Mouse (Mus musculus) CH12F3 (cell line): ENCODE data around the gene Sorcs3.

Experiments used
- in situ Hi-C: fragments of 300-500 bp; cut with MboI; formaldehyde crosslinking; loops from 2 replicates; pipeline ENCODE4 v1.14.3; 2020; ENCODE audit warnings: low sequenced_read_pairs

Gene Sorcs3

DNA sequence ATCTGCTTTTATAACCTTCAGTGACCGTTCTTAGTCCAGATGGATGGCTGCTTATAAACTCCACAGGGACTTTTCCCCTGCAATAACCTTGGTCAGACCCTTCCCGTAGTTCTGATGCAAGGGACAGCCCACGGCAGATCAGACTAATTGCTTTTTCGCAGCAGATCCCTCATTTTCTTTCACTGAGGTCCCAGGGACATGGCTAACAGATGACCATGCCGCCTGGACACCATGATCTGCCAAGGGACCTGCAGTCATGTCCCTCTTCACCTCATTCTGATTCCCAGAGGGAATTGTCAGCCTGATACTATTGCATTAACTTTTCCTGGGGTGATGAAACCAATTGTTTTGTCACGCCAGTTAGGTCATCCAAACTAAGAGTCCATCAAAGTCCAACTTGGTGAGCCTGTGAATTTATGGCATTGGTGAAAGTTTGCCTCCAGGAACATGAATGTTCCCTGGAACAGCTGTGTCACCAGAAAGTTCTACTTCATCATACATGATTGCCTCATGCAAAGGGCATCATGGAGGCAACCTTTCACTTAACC lies 494.4 kb downstream of the Sorcs3 start:
- in situ Hi-C loops, result no loop called here

GRCm38 (mm10) chr19:48703763-48704162 lies 497.9 kb downstream of the Sorcs3 start:
- in situ Hi-C loops, result no loop called here

GRCm38 (mm10) chr19:48706267-48706923 lies 500.6 kb downstream of the Sorcs3 start:
- in situ Hi-C loops, result no loop called here

DNA sequence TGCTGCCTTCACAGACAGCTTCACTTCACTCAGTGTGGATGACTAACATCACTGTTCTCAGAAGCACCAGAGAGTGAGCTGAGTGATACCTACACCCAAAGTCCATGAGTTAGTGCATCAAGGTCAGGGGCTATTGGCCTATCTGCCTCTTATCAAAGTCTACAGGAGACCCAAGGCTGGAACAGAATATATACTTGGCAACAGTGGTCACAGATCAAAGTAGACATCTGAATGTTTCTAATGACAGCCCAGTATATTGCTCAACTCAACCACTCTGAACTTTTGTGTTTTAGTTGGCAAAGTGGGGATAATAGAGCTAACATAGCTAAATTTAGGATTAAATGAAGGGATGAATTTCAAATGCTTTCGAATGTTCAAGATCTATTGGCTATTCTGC lies 501.1 kb downstream of the Sorcs3 start:
- in situ Hi-C loops, result no loop called here

GRCm38 (mm10) chr19:48725851-48726419 lies 520.1 kb downstream of the Sorcs3 start:
- in situ Hi-C loops, result no loop called here

DNA sequence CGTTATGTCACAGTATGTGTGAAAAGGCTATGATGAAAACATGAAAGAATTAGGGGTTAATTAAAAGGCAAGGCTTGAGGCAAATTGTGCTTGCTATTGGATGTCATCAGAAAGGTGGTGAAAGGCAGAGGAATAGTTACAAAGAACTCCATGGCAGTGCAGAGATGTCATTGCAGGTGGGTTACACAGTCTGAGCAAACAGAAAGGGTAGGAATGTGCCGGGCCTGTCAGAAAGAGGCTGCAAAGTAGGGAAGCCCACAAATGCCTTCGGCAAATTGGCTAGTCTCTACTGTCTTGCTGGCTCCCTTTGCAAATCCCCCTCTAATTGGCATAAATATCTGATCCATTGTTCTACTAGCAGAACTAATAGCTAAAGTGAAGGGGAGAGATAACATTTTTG lies 521.2 kb downstream of the Sorcs3 start:
- in situ Hi-C loops, result no loop called here

- in situ Hi-C loops, result no loop called here
These were observed 521.8 kb downstream of the Sorcs3 start for GRCm38 (mm10) chr19:48727601-48728000.

DNA sequence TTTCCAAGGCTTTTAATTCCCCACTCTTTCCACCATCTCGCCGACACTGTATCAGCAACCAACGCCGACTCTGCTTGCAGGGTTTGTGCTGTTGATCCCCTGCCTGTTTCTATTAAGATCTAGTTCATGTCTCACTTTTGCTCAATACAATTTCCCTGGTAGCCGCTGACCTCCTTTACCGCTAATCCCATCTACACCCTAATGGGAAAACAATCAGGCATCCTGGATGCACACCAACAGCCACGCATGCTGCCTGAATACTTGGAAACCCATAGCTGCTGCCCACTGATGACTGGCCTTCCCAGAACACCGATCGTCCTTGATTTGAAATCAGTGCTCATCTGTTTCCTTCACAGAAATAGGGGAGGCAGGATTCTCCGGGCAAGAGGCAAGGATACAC lies 525.9 kb downstream of the Sorcs3 start:
- in situ Hi-C loops, result no loop called here

GRCm38 (mm10) chr19:48734370-48734769 lies 528.5 kb downstream of the Sorcs3 start:
- in situ Hi-C loops, result no loop called here

DNA sequence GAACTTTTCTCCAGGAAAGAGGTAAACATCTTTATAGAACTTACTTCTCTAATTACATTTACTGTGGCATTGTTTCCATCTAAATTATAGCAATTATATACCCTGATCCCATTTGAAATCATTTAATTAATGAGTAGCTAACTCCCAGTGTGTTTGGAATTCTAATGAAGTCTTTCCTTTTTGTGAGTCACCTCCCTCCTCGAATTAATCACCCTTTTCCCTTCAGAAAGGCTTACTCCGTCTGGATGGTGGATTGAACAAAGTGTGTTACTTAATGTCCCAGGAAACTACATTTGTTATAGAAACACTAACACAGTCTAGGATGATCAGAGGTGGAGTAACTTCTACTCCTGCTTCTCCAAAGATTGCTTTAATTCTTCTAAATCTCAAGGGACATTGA lies 531.7 kb downstream of the Sorcs3 start:
- in situ Hi-C loops, result no loop called here

DNA sequence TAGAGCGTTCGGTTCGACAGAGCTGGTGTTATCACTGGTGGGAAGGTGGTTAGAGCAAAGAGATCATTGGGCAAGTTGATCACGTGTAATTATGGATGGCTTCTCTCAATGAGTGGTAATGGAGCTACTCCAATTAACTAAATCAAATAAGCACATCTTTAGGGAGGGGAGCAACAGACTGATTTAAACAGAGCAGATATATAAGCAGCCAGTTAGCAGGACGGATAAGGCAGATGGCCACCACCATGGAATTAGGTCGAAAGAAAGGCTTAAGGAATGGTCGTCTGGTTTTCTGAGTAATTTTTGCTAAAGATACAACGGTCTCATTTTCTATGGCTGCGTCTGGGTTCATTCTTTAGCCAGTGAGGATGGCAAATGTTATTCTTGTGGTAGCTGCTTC lies 549.3 kb downstream of the Sorcs3 start:
- in situ Hi-C loops, result no loop called here

DNA sequence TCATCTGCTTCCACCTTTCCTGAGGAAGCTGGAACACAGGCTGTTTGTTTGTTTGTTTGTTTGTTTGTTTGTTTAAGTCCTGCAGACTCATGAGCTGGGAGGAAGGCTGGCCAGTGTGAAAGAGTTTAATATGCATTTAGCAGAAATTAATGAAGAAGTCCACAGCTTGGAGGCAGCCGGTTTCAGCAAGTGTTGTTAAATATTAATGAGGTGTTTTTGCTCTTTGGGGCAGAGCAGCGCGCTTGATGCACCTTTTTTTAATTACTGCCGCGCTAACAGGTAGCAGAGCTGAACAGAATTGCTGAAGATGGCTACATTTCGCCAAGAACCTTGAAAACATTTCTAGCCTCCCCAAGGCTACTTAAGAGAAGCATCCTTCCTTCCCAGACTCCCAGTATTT lies 551.0 kb downstream of the Sorcs3 start:
- in situ Hi-C loops, result no loop called here

GRCm38 (mm10) chr19:48766524-48766923 lies 560.7 kb downstream of the Sorcs3 start:
- in situ Hi-C loops, result no loop called here

DNA sequence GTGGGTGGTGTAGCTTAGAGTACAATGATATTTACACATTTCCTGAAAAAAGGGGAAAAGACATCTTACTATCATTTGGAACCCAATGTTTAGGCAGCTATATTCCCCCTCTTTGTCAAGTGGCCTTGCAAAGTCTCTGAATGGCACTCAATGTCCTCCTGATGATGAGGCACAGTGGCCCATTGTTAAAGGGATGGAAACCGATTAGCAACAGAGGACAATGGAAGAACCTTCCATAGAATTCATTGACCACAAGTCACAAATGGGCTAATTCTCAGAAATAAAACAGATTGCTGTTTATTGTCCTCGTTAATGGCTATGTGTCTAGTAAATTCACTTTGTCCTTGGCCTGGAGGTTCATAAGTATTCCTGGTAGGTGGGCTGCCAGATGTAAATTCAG lies 565.7 kb downstream of the Sorcs3 start:
- in situ Hi-C loops, result no loop called here

DNA sequence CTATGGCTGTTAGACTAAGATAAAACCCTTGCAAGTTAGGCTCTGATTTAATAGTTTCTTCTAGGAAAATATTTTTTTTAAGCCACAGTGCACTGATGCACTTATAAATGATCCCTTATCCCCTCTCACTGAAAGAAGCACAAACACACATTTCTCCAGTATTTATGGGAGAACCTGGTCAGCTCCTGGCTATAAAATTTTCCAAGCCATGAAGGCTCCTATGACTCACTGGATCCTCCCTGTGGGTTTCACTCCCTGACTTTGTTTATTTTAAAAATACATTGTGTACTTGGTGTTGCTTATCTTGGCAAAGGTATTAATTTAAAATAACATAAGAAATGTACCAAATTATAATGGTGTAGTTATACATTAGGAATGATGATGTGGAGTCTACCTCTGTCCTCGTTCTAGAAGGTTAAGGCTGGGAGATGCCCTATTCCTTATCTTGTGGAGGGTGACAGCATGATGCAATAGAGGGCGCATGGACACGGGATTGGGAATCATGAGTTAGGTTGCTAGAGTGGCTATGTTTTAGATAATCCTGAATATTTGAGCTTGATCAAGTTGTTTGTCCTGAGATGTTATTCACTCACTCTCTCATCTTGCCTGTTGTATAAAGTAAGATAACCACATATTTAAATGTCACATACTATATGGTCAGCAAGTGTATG lies 573.4 kb downstream of the Sorcs3 start:
- in situ Hi-C loops, result no loop called here

DNA sequence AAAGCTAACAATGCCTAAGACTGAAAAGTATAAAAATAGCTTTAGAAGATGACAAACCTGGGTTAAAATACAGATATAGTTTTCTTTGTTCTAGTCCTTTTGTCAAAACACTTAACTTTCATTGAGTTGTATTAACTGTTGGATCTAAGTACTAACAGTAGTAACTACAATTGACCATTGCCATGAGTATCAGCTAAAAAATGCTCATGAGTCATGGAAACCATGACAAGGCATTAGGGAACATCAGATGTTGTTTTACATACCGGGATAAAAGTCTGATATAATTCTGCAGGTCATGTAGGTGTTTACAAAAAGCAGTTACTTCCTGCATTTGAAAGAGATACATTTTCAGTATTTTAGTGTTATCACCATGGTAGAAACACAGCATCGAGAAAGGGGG lies 575.0 kb downstream of the Sorcs3 start:
- in situ Hi-C loops, result no loop called here

- in situ Hi-C loops, result no loop called here
These were observed 576.3 kb downstream of the Sorcs3 start for GRCm38 (mm10) chr19:48782024-48782721.

DNA sequence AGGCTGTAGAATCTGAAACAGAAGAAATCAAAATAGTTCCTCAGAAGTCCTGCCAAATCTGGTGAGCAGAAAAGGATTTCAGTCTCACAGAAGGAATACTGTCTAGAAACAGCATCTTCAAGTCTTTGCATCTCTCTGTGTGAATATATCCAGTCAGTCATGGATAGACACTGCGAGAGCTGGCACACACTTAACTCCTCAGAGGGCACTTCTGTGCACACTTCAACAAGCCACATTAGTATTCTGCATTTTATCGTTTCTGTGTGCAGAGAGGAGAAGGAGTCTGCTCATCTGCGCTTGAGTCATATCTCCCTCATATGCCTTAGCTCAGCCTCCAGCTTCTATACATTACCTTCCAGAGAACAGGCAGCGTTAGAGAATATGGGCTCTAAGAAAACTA lies 581.4 kb downstream of the Sorcs3 start:
- in situ Hi-C loops, result no loop called here

GRCm38 (mm10) chr19:48804546-48804945 lies 598.7 kb downstream of the Sorcs3 start:
- in situ Hi-C loops, result no loop called here

DNA sequence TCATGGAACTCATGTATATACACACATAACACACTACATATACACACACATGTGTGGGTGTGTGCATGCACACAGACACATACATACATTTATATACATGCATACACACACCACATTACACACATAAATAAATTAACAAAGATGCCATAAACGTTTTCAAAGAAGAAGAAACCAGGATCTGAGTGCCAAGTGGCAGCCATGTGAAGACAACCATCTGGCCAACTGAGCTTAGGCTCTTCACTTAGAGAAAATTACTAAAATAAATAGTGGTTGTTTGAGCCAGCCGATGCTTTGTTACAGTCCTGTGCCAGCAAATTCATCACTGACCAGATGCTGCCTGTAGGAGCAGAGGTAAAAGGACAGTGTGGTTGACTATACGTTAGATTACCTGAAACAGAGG lies 605.7 kb downstream of the Sorcs3 start:
- in situ Hi-C loops, result no loop called here

- in situ Hi-C loops, result no loop called here
These were observed 608.0 kb downstream of the Sorcs3 start for GRCm38 (mm10) chr19:48813823-48814222.

DNA sequence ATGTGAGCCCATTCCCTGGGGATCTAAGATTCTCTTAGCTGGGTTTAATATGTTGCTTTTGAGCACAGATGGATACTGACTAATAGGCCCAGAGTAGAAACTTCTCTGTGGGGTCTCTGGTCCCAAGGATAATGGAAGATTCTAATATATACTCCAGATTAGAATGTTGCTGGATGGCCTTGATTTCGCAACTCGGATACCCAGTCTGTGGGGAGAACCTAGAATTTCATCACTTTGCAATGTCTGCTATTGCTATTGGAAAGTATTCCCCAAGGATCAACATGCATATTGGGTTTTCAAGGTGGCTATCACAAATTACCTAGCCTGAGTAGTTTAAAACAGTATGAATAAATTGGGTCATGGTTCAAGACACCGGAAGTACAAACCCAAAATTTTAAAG lies 609.2 kb downstream of the Sorcs3 start:
- in situ Hi-C loops, result no loop called here
